Mouse (Mus musculus) limb, embryonic 15.5 days (tissue): ENCODE data around the gene Vhl. TPM values are rescaled to one million over a fixed set of nuclear protein-coding genes. Genes with fewer than 3 reads are reported as not detected.

ENCODE experiments used
- ATAC-seq: fragments of 200-750 bp; cut with Nextera tagmentation; 2 replicates; pipeline ENCODE4 v1.8.0; 2017; ENCODE audit warnings: low read depth, moderate TSS enrichment; ENCODE audit not compliant: insufficient number of reproducible peaks, low FRiP score, low TSS enrichment
- H3K27ac ChIP-seq: fragments of 300-500 bp; sonication (generic); 2 replicates; pipeline ENCODE4 v1.5.1; 2015; ENCODE audit warnings: moderate library complexity, mild to moderate bottlenecking, inconsistent platforms
- H3K27me3 ChIP-seq: fragments of 300-500 bp; sonication (generic); 2 replicates; pipeline ENCODE4 v1.6.1; 2015; ENCODE audit warnings: inconsistent platforms
- H3K36me3 ChIP-seq: fragments of 300-500 bp; sonication (generic); 2 replicates; pipeline ENCODE4 v1.6.1; 2015; ENCODE audit warnings: inconsistent platforms
- H3K4me1 ChIP-seq: fragments of 300-500 bp; sonication (generic); 2 replicates; pipeline ENCODE4 v1.6.1; 2015; ENCODE audit warnings: inconsistent platforms
- H3K4me2 ChIP-seq: fragments of 300-500 bp; sonication (generic); 2 replicates; pipeline ENCODE4 v1.6.1; 2015; ENCODE audit warnings: mild to moderate bottlenecking, inconsistent platforms
- H3K4me3 ChIP-seq: fragments of 300-500 bp; sonication (generic); 2 replicates; pipeline ENCODE4 v1.5.1; 2015; ENCODE audit warnings: mild to moderate bottlenecking, inconsistent platforms
- H3K9ac ChIP-seq: fragments of 300-500 bp; sonication (generic); 2 replicates; pipeline ENCODE4 v1.6.1; 2015; ENCODE audit warnings: inconsistent platforms
- H3K9me3 ChIP-seq: fragments of 300-500 bp; sonication (generic); 2 replicates; pipeline ENCODE4 v1.6.1; 2016; ENCODE audit warnings: inconsistent platforms
- WGBS: fragments of 180-500 bp; shearing (Covaris S2); methylation state at CpG from one replicate; pipeline ENCODE4 v1.1.7; 2015; 5-methylcytosine and 5-hydroxymethylcytosine counted together
- polyA plus RNA-seq: library from polyadenylated mRNA; unstranded; fragments of >200 nt; fragmentation: Nextera tagmentation; extraction: Ambion mirVana; gene quantifications from 2 replicates; pipeline ENCODE4 v1.2.1, GENCODE M21; 2015

The Vhl gene
- polyA plus RNA-seq: 41.4 and 44.3 TPM in 2 replicates

GRCm38 (mm10) chr6:113623941-113624751, at the start of gene Vhl:
Gene Vhl (plus strand): TSS chr6:113623959.
- Histone ChIP-seq H3K9ac (peak within 1 kb of the TSS; percentile 74), H3K9me3 (no peaks in the 10 kb centered on the region), H3K36me3 (peaks cover 17% of the 10 kb centered on the region), H3K4me2 (peak within 1 kb of the TSS; percentile 52), H3K27me3 (no peaks in the 10 kb centered on the region), H3K4me1 (peaks cover 17% of the 10 kb centered on the region), H3K4me3 (peak within 1 kb of the TSS; percentile 82), H3K27ac (peak within 1 kb of the TSS; percentile 93)
- under 1% methylated on average over 76 of the region's 76 CpGs for WGBS
- ATAC-seq: peak; percentile 81

GRCm38 (mm10) chr6:113576044-113576443, 47.7 kb upstream of the Vhl start:
- Histone ChIP-seq H3K27me3 (no peaks in the 10 kb centered on the region), H3K4me1 (no peaks in the 10 kb centered on the region), H3K4me2 (no peak overlapping the region), H3K36me3 (peaks cover 8% of the 10 kb centered on the region; the same call in 1 of the 2 replicates), H3K9me3 (no peaks in the 10 kb centered on the region), H3K9ac (no peak overlapping the region), H3K4me3 (no peak overlapping the region), H3K27ac (no peak overlapping the region)
- no peak for ATAC-seq
- 95% methylated on average over 6 of the region's 6 CpGs for WGBS

GRCm38 (mm10) chr6:113579306-113579705, 44.5 kb upstream of the Vhl start:
- ATAC-seq: no peak

GRCm38 (mm10) chr6:113583023-113583422, 40.7 kb upstream of the Vhl start:
- Histone ChIP-seq H3K27me3 (no peaks in the 10 kb centered on the region), H3K27ac (no peak overlapping the region), H3K4me3 (no peak overlapping the region), H3K4me1 (no peaks in the 10 kb centered on the region), H3K36me3 (peaks cover 7% of the 10 kb centered on the region; the same call in 1 of the 2 replicates), H3K9ac (no peak overlapping the region), H3K9me3 (no peaks in the 10 kb centered on the region), H3K4me2 (no peak overlapping the region)
- 91% methylated on average over 4 of the region's 4 CpGs for WGBS
- ATAC-seq: no peak

More at GRCm38 (mm10) chr6:113579306-113579705, 44.5 kb upstream of the Vhl start:
- no peaks in the 10 kb centered on the region for H3K9me3 ChIP-seq
- no peak overlapping the region for H3K4me3 ChIP-seq
- H3K4me1 ChIP-seq: no peaks in the 10 kb centered on the region
- no peak overlapping the region for H3K4me2 ChIP-seq
- 95% methylated on average over 3 of the region's 3 CpGs for WGBS
- H3K27me3 ChIP-seq: no peaks in the 10 kb centered on the region
- H3K36me3 ChIP-seq: peaks cover 10% of the 10 kb centered on the region; the same call in 1 of the 2 replicates
- no peak overlapping the region for H3K27ac ChIP-seq
- no peak overlapping the region for H3K9ac ChIP-seq

GRCm38 (mm10) chr6:113585065-113585464, 38.7 kb upstream of the Vhl start:
- WGBS: 89% methylated on average over 5 of the region's 5 CpGs

GRCm38 (mm10) chr6:113586466-113587183, 37.1 kb upstream of the Vhl start:
- Histone ChIP-seq H3K9ac (no peak overlapping the region), H3K4me3 (no peak overlapping the region), H3K36me3 (peaks cover 7% of the 10 kb centered on the region; the same call in 1 of the 2 replicates), H3K4me1 (no peaks in the 10 kb centered on the region), H3K4me2 (no peak overlapping the region), H3K27ac (no peak overlapping the region), H3K27me3 (no peaks in the 10 kb centered on the region), H3K9me3 (no peaks in the 10 kb centered on the region)
- WGBS: 78% methylated on average over 5 of the region's 5 CpGs
- ATAC-seq: no peak

More at GRCm38 (mm10) chr6:113585065-113585464, 38.7 kb upstream of the Vhl start:
- Histone ChIP-seq H3K9me3 (no peaks in the 10 kb centered on the region), H3K36me3 (peaks cover 7% of the 10 kb centered on the region; the same call in 1 of the 2 replicates), H3K4me2 (no peak overlapping the region), H3K27ac (no peak overlapping the region), H3K27me3 (no peaks in the 10 kb centered on the region), H3K9ac (no peak overlapping the region), H3K4me3 (no peak overlapping the region), H3K4me1 (no peaks in the 10 kb centered on the region)
- ATAC-seq: no peak

- Histone ChIP-seq H3K9me3 (no peaks in the 10 kb centered on the region), H3K4me1 (no peaks in the 10 kb centered on the region), H3K4me3 (no peak overlapping the region), H3K9ac (no peak overlapping the region), H3K27me3 (no peaks in the 10 kb centered on the region), H3K36me3 (no peaks in the 10 kb centered on the region), H3K27ac (no peak overlapping the region), H3K4me2 (no peak overlapping the region)
- whole genome bisulfite sequencing: 91% methylated on average over 2 of the region's 2 CpGs
- ATAC-seq: no peak
Observed at GRCm38 (mm10) chr6:113592637-113593036, 31.1 kb upstream of the Vhl start.

GRCm38 (mm10) chr6:113597945-113598344, 25.8 kb upstream of the Vhl start:
- H3K4me1 ChIP-seq: peaks cover 7% of the 10 kb centered on the region
- no peak overlapping the region for H3K4me3 ChIP-seq
- no peaks in the 10 kb centered on the region for H3K9me3 ChIP-seq
- no peak for ATAC-seq
- H3K4me2 ChIP-seq: no peak overlapping the region
- H3K27me3 ChIP-seq: no peaks in the 10 kb centered on the region
- H3K27ac ChIP-seq: no peak overlapping the region
- no peak overlapping the region for H3K9ac ChIP-seq
- WGBS: 75% methylated on average over 4 of the region's 4 CpGs
- no peaks in the 10 kb centered on the region for H3K36me3 ChIP-seq

- no peak overlapping the region for H3K27ac ChIP-seq
- H3K4me1 ChIP-seq: peaks cover 7% of the 10 kb centered on the region
- H3K27me3 ChIP-seq: no peaks in the 10 kb centered on the region
- no peak overlapping the region for H3K4me3 ChIP-seq
- H3K9me3 ChIP-seq: no peaks in the 10 kb centered on the region
- H3K4me2 ChIP-seq: no peak overlapping the region
- H3K9ac ChIP-seq: no peak overlapping the region
- no peaks in the 10 kb centered on the region for H3K36me3 ChIP-seq
- 75% methylated on average over 5 of the region's 5 CpGs for WGBS
- no peak for ATAC-seq
Observed at GRCm38 (mm10) chr6:113599833-113600232, 23.9 kb upstream of the Vhl start.

GRCm38 (mm10) chr6:113600543-113601139, 23.1 kb upstream of the Vhl start, which contains the start of gene Fancd2os:
Gene Fancd2os (minus strand): TSS chr6:113600715.
- 0 out of 2 replicates have a peak within 1 kb of the TSS, but pooled peaks have one; percentile 2 for H3K4me2 ChIP-seq
- no peak within 1 kb of the TSS for H3K9ac ChIP-seq
- 40% methylated on average over 23 of the region's 23 CpGs for WGBS
- H3K27ac ChIP-seq: no peak within 1 kb of the TSS
- peaks cover 12% of the 10 kb centered on the region for H3K4me1 ChIP-seq
- no peaks in the 10 kb centered on the region for H3K27me3 ChIP-seq
- H3K9me3 ChIP-seq: no peaks in the 10 kb centered on the region
- no peak for ATAC-seq
- no peak within 1 kb of the TSS for H3K4me3 ChIP-seq
- no peaks in the 10 kb centered on the region for H3K36me3 ChIP-seq

- no peaks in the 10 kb centered on the region for H3K27me3 ChIP-seq
- H3K9ac ChIP-seq: no peak overlapping the region
- no peak for ATAC-seq
- H3K27ac ChIP-seq: no peak overlapping the region
- H3K4me2 ChIP-seq: no peak overlapping the region
- peaks cover 25% of the 10 kb centered on the region for H3K4me1 ChIP-seq
- H3K36me3 ChIP-seq: 0 out of 2 replicates have a peak, but pooled peaks cover 3% of the 10 kb centered on the region
- H3K4me3 ChIP-seq: no peak overlapping the region
- H3K9me3 ChIP-seq: no peaks in the 10 kb centered on the region
- 88% methylated on average over 6 of the region's 6 CpGs for WGBS
Observed at GRCm38 (mm10) chr6:113602821-113603220, 20.9 kb upstream of the Vhl start.
